Mouse (Mus musculus): Measurements from ENCODE around the gene Kcna5. TPM values are rescaled to one million over a fixed set of nuclear protein-coding genes. Genes with fewer than 3 reads are reported as not detected.

Gene Kcna5
- polyA plus RNA-seq (2012; rRNA removed): 3.9 and 6.8 TPM in 2 replicates

DNA sequence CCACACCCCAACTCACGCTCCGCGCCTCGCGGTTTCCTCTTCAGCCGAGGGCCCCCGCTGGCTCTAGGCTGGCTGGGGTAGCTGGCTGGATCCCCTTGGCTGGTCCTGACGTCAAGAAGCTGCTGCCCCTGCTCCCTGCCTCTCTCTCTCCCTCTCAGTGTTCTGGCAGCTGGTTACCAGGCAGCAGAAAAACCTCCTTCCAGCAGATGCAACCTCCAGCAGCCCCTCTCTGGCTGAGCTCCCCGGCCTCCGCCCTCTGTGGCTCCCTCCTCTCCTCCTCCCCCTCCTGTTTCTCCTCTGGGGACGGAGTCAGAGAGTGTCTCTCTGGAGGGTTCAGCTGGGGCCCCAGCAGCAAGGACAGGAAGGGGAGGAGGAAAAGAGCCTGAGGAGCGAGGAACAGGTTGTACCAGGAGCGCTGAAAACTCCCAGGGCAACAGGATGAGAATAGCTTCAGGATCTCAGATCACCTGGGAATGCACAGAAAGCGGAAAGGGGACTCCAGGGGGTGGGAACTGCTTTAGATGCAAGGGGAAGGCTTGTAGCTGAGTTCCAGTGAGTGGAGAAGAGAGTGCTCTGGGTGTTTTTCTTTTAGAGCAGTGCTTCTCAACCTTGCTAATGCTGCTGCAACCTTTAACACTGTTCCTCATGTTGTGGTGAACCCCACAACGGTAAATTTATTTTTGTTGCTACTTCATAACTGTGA is at the start of gene Kcna5:
TSS of gene Kcna5 (minus strand) at position 205 of the 703 bp plus-strand sequence.

Other genes starting within 250 kb of the Kcna5 start
- 0.23 and 0.26 TPM in 2 replicates for gene Kcna1, start 111.0 kb upstream of the Kcna5 start, polyA plus RNA-seq (2012; rRNA removed)
- 0.41 and 0.43 TPM in 2 replicates for gene Kcna6, start 205.3 kb upstream of the Kcna5 start, polyA plus RNA-seq (2012; rRNA removed)

All from ovary, adult 2 months (tissue).